Mouse (Mus musculus) liver, adult 2 months (tissue): Measurements from ENCODE around the gene Xlr4a. TPM values are rescaled to one million over a fixed set of nuclear protein-coding genes. Genes with fewer than 3 reads are reported as not detected.
"Not testable (repeated sequence)": the region's sequence is repeated elsewhere in the genome, so short reads cannot be mapped to it uniquely, and the experiment has no call there.

ENCODE experiments used
- DNase-seq: peaks from one replicate; pipeline ENCODE4 v3.0.0-alpha.2; 2011; ENCODE audit warnings: low read depth, low spot score; ENCODE audit errors: extremely low read depth
- H3K27ac ChIP-seq: fragments of 200-500 bp; replicated peaks from 2 replicates; pipeline ENCODE4 v1.5.1; 2012; ENCODE audit warnings: low read depth, mild to moderate bottlenecking, control low read depth, inconsistent platforms, low read length; ENCODE audit not compliant: insufficient read depth
- H3K27me3 ChIP-seq: fragments of 200-500 bp; 2 replicates; pipeline ENCODE4 v1.6.1; 2012; ENCODE audit warnings: mild to moderate bottlenecking, moderate library complexity, low read length, inconsistent platforms; ENCODE audit not compliant: control insufficient read depth, insufficient read depth
- H3K36me3 ChIP-seq: fragments of 200-500 bp; 2 replicates; pipeline ENCODE4 v1.6.1; 2012; ENCODE audit warnings: low read length, inconsistent platforms; ENCODE audit not compliant: control insufficient read depth, insufficient read depth
- H3K4me1 ChIP-seq: fragments of 200-500 bp; 2 replicates; pipeline ENCODE4 v1.6.1; 2011; ENCODE audit warnings: low read length; ENCODE audit not compliant: control insufficient read depth, insufficient read depth
- H3K4me3 ChIP-seq: fragments of 200-500 bp; 2 replicates; pipeline ENCODE4 v1.5.1; 2011; ENCODE audit warnings: low read depth, mild to moderate bottlenecking, control low read depth, low read length, moderate library complexity; ENCODE audit not compliant: insufficient read depth
- H3K79me2 ChIP-seq: fragments of 200-500 bp; 2 replicates; pipeline ENCODE4 v1.6.1; 2012; ENCODE audit warnings: inconsistent platforms, mild to moderate bottlenecking, low read length, moderate library complexity; ENCODE audit not compliant: control insufficient read depth, insufficient read depth
- H3K9ac ChIP-seq: fragments of 200-500 bp; 2 replicates; pipeline ENCODE4 v1.6.1; 2012; ENCODE audit warnings: low read depth, mild to moderate bottlenecking, control low read depth, inconsistent platforms, low read length
- CTCF ChIP-seq: fragments of 200-500 bp; IDR thresholded peaks from 2 replicates; pipeline ENCODE4 v1.5.1; 2011; ENCODE audit warnings: low read depth, low read length, control low read depth
- POLR2A ChIP-seq: fragments of 200-500 bp; IDR thresholded peaks from 2 replicates; pipeline ENCODE4 v1.6.1; 2011; ENCODE audit warnings: low read length, control low read depth; ENCODE audit not compliant: insufficient read depth; ENCODE audit errors: extremely low read depth
- WGBS: fragments of 180-500 bp; shearing (Covaris S2); methylation state at CpG from one replicate; pipeline ENCODE4 v1.1.7; 2018; 5-methylcytosine and 5-hydroxymethylcytosine counted together
- polyA plus RNA-seq: library from polyadenylated mRNA; depleted of rRNA; stranded (reverse); fragments of >200 nt; gene quantifications from 2 replicates; pipeline ENCODE4 v1.2.3, GENCODE M21; 2012; rRNA removed
- total RNA-seq: library from RNA; depleted of rRNA; stranded (reverse); fragments of >200 nt; gene quantifications from 2 replicates; pipeline ENCODE4 v1.2.3, GENCODE M21; 2014; rRNA removed

Gene Xlr4a
- 0.37 and 1.1 TPM in 2 replicates for total RNA-seq
- not detected in 2 replicates for polyA plus RNA-seq

DNA sequence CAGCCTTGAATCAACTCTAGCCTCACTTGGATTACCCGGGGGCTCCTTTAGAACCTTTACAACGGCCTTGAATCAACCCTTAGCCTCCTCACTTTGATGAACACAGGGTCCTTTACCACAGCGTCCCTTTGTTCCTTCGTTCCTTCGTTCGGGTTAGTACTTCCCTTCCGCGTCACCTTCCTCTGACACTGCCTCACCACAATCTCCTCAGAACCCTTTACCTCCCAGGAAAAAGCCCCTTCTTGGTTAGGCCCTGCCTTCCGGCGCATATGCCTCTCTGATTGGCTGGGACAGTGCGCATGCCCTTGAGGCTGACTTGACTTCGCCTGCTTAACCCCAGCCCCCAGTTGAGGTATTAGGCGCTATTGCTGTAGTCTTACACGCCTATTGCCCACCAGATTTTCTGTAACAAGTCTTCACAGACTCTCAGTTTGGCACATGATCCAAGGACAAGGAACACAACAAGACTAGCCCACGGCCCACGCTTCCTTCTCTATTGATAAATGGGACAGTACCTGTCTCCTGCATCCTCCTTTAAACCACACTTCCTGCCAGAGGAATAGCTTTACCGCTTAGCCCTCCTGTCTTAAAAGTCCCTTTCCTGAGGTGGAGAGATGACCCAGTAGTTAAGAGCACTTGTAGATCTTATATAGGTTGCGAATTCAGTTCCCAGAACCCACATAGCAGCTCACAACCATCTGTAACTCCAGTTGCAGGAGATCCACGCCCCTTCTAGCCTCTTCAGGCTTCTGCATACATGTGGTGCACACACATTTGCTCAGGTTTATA, at the start of gene Xlr4a:
Gene Xlr4a (minus strand): TSS at position 212 of the 789 bp plus-strand sequence.
- not testable (repeated sequence) for H3K79me2 ChIP-seq, H3K27me3 ChIP-seq, H3K4me3 ChIP-seq, H3K9ac ChIP-seq, H3K27ac ChIP-seq, H3K4me1 ChIP-seq, DNase-seq, H3K36me3 ChIP-seq
- WGBS: 77% methylated on average over 19 of the region's 19 CpGs

- not testable (repeated sequence) for H3K4me1 ChIP-seq, H3K9ac ChIP-seq, DNase-seq, H3K27me3 ChIP-seq, H3K79me2 ChIP-seq, H3K27ac ChIP-seq, H3K4me3 ChIP-seq, H3K36me3 ChIP-seq
- WGBS: no CpG with 5 or more reads among the region's 12 CpGs
Measured at GRCm38 (mm10) chrX:73122859-73123829, 40.9 kb upstream of the Xlr4a start.

DNA sequence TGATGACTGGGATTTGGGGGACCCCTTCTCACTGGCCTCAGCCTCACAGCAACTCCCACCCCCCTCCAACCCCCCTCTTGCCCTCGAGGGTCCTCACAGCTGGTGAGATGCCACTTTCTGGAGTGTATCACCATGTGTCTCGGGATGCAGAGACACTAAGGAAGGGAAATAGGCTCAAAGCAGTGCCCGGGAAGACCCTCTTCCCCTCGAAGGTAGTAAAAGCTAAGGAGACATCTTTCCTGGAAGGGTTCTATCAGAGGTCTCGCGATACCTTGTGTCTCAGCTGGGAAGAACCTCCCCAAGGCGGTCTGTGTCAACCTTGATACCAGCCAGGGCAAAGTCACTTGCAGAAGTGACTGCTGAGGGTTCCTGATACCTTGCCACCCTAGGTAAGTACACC, 34.5 kb upstream of the Xlr4a start, which contains the start of gene Gm14685:
Gene Gm14685 (plus strand): TSS at position 301 of the 400 bp plus-strand sequence.
- no CpG with 5 or more reads among the region's 7 CpGs for WGBS
- not testable (repeated sequence) for H3K79me2 ChIP-seq

GRCm38 (mm10) chrX:73096941-73097508, 14.7 kb upstream of the Xlr4a start, which contains the start of gene Xlr3a:
Gene Xlr3a, minus strand, starts transcription at chrX:73097095.
- DNase-seq: peak; percentile 55
- not testable (repeated sequence) for H3K79me2 ChIP-seq, H3K27ac ChIP-seq, H3K4me3 ChIP-seq, H3K27me3 ChIP-seq, H3K9ac ChIP-seq, H3K36me3 ChIP-seq, H3K4me1 ChIP-seq
- 65% methylated on average over 13 of the region's 13 CpGs for WGBS

More for the DNA sequence above, 34.5 kb upstream of the Xlr4a start, which contains the start of gene Gm14685:
- H3K4me3 ChIP-seq, DNase-seq, H3K36me3 ChIP-seq, H3K9ac ChIP-seq, H3K4me1 ChIP-seq, H3K27me3 ChIP-seq, H3K27ac ChIP-seq: not testable (repeated sequence)

- 40% methylated on average over 2 of the region's 5 CpGs for WGBS
- not testable (repeated sequence) for H3K27me3 ChIP-seq, H3K9ac ChIP-seq, H3K4me1 ChIP-seq, DNase-seq, H3K36me3 ChIP-seq, H3K27ac ChIP-seq, H3K79me2 ChIP-seq, H3K4me3 ChIP-seq
Measured at GRCm38 (mm10) chrX:73066765-73067312, 15.4 kb downstream of the Xlr4a start.

DNA sequence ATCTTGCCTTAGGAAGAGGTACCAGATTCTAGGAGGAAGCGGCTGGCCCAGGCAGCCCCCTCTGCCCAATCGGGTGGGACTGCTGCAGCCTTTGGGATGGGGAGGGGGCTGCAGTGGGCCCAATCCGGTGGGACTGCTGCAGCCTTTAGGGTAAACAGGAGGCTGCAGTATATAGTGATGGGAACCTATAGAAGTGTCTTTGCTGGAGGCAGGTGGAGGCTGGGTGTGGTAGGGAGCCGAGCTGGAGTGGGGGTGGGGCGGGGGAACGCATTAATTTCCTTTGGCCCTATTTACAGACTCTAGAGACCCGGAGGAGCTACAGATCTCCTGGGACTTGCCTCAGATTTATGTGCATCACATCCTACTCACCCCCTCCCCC, 17.9 kb downstream of the Xlr4a start, which contains the start of gene Pnma3:
Gene Pnma3 (plus strand): TSS at position 373 of the 379 bp plus-strand sequence.
- no peaks in the 10 kb centered on the region for H3K4me1 ChIP-seq
- H3K27me3 ChIP-seq: no peaks in the 10 kb centered on the region
- H3K36me3 ChIP-seq: no peaks in the 10 kb centered on the region
- no peak within 1 kb of the TSS for H3K4me3 ChIP-seq
- no peak for DNase-seq
- H3K79me2 ChIP-seq: no peaks in the 10 kb centered on the region
- H3K27ac ChIP-seq: no peak within 1 kb of the TSS
- H3K9ac ChIP-seq: no peak within 1 kb of the TSS
- TF ChIP-seq POLR2A (no peak), CTCF (no peak)
- WGBS: 30% methylated on average over 6 of the region's 7 CpGs
